Mouse (Mus musculus) C2C12 (cell line): ENCODE measurements at regions not wholly inside any gene's neighbourhood (a gene's known extent, or its start where the extent isn't known, plus 50 kb on each side); places are given as distances from the start of the nearest gene placed in this dataset.

Experiments
- CEBPB ChIP-seq: IDR thresholded peaks from one replicate; pipeline ENCODE4 v1.6.1; 2011; ENCODE audit warnings: low read depth, mild to moderate bottlenecking, control low read depth, moderate library complexity
- CTCF ChIP-seq: IDR thresholded peaks from one replicate; pipeline ENCODE4 v1.5.1; 2011; ENCODE audit not compliant: control insufficient read depth, insufficient read depth, insufficient read length
- MYOD1 ChIP-seq: IDR thresholded peaks from one replicate; pipeline ENCODE4 v1.6.1; 2011; ENCODE audit warnings: low read depth; ENCODE audit not compliant: control insufficient read depth, insufficient read length
- MYOG ChIP-seq: IDR thresholded peaks from one replicate; pipeline ENCODE4 v1.6.1; 2011; ENCODE audit not compliant: control insufficient read depth, insufficient read length; ENCODE audit errors: extremely low read depth

DNA sequence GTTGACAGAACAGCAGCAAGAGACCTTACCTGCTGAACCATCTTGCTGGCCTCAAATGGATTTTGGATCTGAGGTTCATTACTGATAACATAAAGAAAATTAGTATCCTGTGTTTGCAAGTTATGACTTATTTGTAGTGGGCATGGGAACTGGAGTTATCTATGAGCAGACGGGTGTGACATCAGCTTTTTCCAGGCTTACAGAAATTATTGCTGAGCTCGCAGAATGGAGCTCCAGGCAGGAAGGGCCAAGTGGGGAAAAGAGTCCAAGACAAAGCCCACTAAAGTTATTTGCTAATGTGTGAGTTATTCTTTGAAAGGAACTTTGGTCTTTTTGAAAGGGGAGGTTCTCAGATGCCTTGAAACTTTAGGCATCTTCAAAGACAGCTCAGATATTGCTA, 126.4 kb upstream of the Fbxo11 start:
- TF ChIP-seq MYOD1 (no peak), CTCF (no peak), MYOG (no peak), CEBPB (no peak)
